Mouse (Mus musculus): Measurements from ENCODE around the gene Faxc.

Gene Faxc

GRCm38 (mm10) chr4:21930971-21931771 lies at the start of gene Faxc:
TSS of gene Faxc (plus strand) at chr4:21931329.
- DNase-seq (ENCODE audit: low read depth) = no peak

- DNase-seq (ENCODE audit: low read depth) = no peak
Observed at GRCm38 (mm10) chr4:21882806-21883205, 48.3 kb upstream of the Faxc start.

DNA sequence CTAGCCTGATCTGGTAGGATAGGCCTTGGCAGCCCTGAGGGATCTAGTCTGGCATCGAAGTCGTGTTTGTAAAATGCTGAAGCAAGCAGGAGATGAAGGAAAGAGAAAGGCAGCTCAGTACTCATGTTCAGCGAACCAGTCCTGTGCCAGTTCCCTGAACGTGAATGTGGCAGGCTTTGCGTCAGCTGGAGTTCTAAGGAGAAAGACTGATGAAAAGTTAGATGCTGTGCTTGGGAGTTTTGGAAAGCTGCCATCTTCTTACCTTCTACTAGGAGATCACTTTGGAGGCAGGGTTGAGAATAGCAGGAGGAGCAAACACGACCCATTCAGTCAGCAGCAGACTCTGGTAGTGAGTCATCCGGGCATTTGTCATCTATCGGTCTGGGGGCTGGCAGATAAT lies 45.3 kb upstream of the Faxc start:
- DNase-seq (ENCODE audit: low read depth) = no peak

- no peak for DNase-seq (ENCODE audit: low read depth)
Observed at GRCm38 (mm10) chr4:21931772-21932630, 872 bp downstream of the Faxc start.

DNA sequence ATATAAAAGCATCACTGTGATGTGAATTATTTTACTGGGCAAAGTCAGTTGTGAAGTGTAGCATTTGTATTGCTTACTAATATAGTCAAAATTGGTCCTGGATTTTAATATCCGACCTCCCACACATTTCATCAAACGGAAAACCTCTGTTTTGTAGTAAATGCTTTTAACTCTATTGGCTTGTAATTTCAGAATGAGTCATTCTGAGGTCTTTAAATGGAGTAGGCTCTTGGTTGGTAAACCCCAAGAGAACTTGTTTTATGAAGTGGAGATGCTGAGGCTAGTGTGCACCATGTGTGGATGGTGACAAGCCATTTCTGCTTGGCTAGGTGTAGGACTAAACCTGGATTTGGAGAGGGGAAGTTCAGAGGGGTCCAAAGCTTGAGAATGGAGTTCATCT lies 4.2 kb downstream of the Faxc start:
- DNase-seq (ENCODE audit: low read depth) = no peak

- no peak for DNase-seq (ENCODE audit: low read depth)
Observed at GRCm38 (mm10) chr4:21936424-21936823, 5.3 kb downstream of the Faxc start.

GRCm38 (mm10) chr4:21937890-21938289 lies 6.8 kb downstream of the Faxc start:
- DNase-seq (ENCODE audit: low read depth) = no peak

- no peak for DNase-seq (ENCODE audit: low read depth)
Observed at GRCm38 (mm10) chr4:21944672-21945071, 13.5 kb downstream of the Faxc start.

DNA sequence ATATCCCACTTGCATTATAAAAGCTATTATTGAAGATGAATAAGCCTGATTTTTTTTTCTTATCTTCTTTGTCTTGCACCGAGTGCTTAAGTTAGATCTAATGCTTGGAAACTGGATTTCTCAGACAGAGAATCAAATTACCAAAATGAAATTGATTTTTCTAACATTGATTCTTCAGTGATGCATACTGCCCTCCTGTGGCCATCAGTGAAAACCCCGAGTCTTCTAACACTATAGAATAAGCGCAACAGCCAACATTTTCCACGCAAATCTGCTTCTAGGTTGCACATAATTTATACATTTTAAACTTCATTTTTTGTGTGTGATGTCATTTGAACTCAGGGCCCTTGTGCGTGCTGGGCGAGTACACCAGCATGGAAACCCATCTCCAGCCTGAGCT lies 20.3 kb downstream of the Faxc start:
- DNase-seq (ENCODE audit: low read depth) = peak; percentile 10

- DNase-seq (ENCODE audit: low read depth) = no peak
Observed at GRCm38 (mm10) chr4:21952255-21952654, 21.1 kb downstream of the Faxc start.

DNA sequence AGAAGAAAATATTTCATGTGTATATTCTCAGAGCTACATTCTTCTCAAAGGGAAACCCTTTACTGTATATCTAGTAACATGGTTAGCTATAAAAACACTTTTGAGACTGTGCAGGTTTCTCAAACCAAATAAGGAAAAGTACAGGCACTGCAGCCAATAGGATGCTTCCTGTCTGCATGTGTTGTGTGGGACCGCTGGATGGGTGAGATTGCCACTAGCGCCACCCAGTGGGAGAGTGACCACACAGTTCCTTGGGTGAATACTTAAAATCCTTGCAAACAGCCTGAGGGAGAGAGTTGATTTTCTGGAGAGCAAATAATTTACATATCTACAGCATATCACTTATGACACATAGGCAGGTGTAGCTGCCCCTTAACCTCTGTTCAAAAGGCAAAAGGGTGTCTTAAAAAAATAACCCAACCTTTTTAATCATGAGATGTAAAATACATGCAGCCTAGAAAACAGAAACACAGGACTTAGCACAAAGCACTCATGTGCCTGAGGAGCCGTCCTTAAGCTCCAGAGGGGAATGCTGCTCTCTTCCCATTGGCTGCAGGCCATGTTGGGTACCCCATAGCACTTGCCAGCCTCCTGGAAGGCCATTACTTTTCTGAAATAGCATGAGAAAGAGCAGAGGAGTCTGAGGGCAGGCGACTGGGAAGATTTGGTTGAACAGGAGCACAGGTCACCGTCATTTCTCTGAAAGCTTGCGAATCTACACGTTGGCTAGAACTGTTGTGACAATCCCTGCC lies 26.6 kb downstream of the Faxc start:
- peak; percentile 3 for DNase-seq (ENCODE audit: low read depth)

DNA sequence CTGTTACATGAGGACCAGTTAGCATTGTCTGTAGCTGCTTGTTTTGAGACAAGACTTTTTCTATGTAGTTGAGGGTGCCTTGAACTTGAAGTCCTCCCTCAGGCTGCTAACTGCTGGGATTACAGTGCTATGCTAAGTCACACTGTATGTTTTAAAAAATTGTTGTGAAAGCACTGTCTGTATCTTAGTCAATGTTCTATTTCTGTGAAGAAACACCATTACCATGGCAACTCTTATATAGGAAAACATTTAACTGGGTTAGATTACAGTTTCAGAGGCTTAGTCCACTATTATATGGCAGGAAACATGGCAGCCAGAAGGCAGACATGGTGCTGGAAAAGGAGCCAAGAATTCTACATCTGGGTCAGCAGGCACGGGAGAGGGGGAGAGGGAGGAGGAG lies 40.8 kb downstream of the Faxc start:
- no peak for DNase-seq (ENCODE audit: low read depth)

DNA sequence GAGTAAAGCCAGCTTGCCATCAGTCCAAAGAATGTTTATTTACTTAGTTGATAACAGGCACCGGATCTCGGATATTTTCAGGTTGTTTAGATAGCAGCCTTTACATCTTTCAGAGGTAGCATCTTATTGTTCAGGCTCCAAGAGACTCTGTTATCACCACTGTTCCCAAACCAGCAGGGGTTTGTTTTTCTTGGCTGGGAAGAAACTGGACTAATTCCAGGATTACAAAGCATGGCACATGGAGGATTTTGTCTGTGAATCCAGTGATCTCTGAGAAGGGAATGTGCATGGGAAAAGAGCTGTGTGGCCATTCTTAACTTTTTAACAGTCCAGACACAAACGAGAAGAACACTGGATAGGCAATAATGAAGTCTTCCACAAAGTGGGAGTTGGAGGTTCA lies 43.0 kb downstream of the Faxc start:
- no peak for DNase-seq (ENCODE audit: low read depth)

DNA sequence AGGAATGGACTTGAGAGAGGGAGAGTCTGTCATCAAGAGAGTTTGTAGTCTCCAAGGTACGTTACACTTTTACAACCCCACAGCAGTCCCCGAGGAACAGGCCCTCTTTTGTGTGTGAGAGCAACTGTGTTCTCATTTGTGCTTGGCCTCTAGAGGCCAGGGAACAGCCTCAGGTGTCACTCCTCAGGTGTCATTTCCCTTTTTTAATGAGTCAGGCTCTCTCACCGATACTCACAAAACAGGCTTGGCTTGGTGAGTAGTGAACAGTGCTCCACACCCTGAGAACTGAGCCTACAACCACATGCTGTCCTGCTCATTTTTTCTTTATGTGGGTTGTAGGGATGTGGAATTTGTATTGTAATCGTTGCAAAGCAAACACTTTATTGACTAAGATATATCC lies 49.3 kb downstream of the Faxc start:
- DNase-seq (ENCODE audit: low read depth) = no peak

DNA sequence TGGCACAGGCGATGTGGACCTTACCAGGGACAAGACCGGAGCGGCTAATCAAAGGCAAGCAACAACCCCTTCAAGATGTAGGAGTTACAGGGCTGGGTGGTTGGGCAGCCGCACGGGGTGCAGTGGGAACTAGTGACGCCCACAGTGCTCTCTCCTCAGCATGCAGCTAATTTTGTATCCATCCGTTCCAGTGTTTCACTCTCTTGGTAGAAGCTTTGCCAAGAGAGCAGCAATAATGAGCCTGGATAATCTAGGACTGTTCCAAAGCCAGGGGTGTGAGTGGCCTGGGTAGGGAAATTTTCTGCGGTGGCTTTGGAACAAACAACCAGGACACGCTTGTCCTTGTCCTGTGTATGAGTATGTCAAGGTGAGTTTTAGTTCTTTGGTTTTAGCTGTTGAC lies 51.3 kb downstream of the Faxc start:
- DNase-seq (ENCODE audit: low read depth) = no peak

- no peak for DNase-seq (ENCODE audit: low read depth)
Observed at GRCm38 (mm10) chr4:21986857-21987256, 55.7 kb downstream of the Faxc start.

DNA sequence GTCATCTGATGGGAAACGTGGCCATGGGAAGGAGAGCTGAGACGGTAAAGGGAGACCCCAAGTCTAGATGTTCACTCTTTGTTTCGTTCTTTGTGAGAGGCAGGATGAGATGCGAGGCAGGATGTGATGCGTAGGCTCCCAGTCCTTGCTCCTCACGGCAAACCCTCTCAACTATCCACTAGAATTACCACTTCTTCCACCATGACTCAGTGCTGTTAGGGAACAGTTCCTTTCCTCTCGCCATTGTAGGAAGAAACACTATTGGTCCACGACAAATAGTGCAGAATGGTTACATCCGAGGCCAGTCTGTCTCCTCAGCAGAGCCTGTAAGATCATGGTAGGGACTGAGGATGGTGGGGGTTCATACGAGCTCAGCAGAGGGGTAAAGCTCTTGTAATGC lies 56.3 kb downstream of the Faxc start:
- DNase-seq (ENCODE audit: low read depth) = no peak

GRCm38 (mm10) chr4:21989571-21990091 lies 58.5 kb downstream of the Faxc start:
- DNase-seq (ENCODE audit: low read depth) = no peak

DNA sequence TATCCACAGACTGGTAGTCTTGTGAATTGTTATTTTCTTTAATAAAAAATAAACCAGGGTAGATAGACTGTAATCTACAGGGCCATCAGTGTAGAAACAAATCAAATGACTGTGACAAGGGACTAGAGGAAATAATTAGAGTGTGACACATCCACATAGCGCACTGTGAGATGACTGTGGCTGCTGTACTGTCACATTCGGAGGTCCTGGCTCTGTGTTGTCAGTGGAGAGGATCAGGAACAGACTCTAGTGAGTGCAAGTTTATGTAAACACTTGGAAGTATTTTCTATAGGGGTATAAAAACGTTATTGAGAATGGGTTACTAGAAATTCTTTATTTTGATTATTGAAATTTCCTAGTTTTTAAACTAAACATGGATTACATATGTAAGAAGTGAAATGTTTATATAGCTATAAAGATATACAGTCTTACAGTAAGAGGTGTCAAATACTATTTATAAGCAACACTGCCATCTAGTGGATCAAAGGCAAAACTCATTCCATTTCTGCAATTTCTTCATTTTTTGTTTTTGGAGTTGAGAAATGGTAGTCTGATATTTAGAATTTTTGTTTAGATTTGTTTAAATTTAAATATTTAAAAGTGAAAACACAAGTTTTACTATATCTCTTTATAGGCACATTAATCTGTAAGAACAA lies 59.6 kb downstream of the Faxc start:
- DNase-seq (ENCODE audit: low read depth) = peak; percentile 20

GRCm38 (mm10) chr4:22017656-22018379 lies 86.7 kb downstream of the Faxc start:
- DNase-seq (ENCODE audit: low read depth) = peak; percentile 15

GRCm38 (mm10) chr4:22018414-22018813 lies 87.3 kb downstream of the Faxc start:
- DNase-seq (ENCODE audit: low read depth) = no peak
